Mouse (Mus musculus): ENCODE data around the gene Gm20441.

Gm20441 gene

DNA sequence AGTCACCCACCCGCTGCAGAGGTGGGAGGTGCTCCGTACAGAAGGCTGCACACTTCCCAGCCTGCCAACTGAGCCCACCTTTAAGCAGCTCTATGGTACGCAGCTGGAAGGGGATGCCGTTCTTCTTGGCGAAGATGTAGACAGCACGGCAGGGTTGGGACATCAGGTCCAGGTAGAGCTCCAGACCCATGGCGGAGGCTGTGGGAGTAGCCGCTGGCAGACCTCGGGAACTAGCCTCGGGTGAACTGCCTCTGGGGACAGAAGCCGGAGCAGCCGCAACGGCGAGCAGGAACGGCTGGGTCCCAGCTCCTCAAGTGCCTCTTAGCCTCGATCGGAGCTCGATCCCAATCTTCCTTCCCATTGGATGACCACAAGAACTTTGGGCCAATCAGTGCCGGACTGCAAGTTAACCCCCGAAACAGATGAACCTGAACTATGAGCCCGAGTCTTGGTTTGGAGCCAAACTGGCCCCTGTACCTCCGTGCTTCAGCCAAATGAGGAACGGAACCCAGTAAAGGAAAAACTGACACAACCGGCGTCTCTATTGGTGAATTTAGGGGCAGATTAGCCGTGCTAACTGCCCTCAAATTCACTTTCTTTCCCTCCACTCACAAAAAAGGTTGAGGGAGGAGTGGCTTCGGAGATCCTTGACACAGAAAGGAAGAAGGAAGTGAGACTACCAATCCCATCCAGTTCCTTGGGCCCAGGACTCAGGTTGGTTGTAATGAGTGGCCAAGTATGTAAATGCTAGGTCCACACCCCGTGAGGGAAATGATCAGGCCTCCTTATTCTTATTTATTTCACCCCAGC lies at the start of gene Gm20441, which contains the start of gene Gstt3:
Gene Gm20441 (minus strand): TSS at position 186 of the 810 bp plus-strand sequence.
Gene Gstt3 (minus strand): TSS at position 646 of the 810 bp plus-strand sequence.
- DNase-seq (ENCODE audit: low spot score in 2 of 2), result peak; percentile 79 to 89

DNA sequence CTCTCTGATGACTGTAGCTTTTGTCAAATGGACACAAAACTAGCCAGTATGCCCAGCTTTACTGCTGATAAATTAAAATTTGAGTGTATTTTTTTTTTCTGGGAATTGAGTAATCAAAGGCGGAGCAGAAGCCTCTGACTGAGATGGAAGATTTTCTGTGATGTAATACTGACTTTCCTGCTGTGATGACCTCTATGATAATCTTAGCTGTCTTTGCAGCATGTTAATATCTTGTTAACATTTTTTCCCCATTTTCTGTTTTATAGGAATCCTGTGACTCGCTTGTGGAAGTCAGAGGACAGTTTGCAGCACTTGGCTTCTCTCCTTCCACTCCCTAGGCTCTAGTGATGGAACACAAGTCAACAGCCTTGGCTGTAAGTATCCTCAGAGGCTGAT lies 49.5 kb upstream of the Gm20441 start:
- no peak for DNase-seq (ENCODE audit: low spot score in 2 of 2)

DNA sequence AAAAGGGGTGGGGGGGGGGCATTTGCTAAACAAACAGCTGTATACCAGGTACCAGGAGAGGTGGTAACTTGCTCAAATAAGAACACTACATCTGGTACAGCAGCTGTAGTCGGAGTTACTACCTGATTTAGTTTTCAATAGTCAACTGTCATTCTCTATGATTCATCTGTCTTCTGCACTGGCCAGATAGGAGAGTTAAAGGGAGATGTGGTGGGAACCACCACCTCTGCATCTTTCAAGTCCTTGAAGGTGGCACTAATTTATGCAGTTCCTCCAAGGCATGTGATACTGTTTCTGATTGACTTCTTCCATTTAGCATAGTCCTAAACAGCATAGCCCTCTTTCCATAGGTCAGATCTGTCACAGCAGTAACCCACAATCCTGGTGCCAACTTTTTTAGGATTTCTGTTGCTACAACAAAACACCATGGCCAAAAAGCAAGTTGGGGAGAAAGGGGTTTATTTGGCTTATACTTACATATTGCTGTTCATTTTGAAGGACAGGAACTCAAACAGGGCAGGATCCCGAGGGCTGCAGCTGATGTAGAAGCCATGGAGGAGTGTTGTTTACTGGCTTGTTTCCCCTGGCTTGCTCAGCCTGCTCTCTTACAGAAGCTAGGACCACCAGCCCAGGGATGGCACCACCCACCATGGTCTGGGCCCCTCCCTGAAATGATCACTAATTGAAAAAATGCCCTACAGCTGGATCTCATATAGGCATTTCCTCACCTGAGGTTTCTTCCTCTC lies 48.9 kb upstream of the Gm20441 start:
- no peak for DNase-seq (ENCODE audit: low spot score in 2 of 2)

DNA sequence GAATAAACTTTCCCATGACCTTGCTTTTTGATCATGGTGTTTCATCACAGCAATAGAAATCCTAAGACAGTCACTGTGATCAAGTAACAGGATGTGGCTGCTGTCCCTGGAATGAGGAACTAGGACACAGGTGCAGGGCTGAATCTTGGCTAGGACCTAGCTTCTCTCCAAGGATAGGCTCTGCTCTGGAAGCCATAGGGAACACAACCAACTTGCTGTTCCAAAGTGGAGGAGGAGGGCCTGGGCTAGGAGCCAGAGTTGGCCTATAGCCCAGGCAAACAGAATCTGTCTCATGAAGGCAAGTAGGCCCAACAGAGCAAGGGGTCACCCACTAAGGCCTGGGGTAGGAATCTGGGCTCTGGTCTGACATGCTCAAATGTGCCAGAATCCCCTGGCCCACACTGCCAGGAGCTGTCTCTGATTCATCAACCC lies 47.8 kb upstream of the Gm20441 start:
- DNase-seq (ENCODE audit: low spot score in 2 of 2), result peak; percentile 77 to 82

DNA sequence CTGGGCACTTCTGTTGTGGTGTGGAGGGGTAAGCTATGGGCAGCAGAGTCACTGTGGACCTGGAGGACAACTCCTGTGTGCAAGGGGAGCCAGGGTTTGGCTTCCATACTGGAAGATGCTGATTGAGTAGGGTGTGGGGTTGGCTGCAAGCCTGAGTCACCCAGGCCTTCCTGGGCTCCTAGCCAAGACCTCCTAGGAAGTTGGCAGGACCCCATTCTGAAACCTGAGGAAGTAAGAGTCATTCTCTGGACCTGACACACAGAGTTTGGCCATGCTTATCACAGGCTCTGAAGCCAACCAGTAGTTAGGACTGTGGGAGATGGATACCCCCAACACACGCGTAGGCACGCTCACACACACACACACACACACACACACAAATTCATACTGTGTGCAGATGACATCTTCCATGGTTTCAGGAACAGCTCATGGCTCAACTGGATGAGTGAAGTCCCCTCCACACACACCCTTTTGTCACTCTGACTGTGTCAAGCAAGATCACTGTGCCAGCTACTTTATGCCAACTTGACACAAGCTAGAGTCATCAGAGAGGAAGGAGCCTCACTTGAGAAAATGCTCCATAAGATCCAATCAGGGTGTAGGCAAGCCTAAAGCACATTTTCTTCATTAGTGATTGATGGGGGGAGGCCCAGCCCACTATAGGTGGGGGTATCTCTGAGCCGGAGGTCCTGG lies 47.1 kb upstream of the Gm20441 start:
- DNase-seq (ENCODE audit: low spot score in 2 of 2), result peak; percentile 27 to 58

DNA sequence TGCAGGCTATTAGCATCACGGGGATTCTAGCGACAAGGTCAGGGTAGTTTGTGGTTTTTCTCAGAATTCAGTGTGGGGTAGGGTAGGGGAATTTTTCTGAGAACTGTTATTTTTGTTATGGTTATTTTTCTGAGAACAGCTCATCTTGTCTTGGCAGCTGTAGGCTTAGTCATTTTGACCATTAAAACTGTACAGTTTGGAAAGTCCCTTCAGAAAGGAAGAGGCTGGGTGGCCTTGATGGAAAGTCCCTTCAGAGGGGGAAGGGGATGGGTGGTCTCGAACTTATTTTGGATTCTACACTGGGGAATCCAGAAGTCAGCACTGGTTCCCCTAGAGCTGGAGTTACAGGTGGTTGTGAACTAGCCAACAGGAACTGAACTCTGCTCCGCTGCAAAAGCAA lies 43.8 kb upstream of the Gm20441 start:
- no peak for DNase-seq (ENCODE audit: low spot score in 2 of 2)

DNA sequence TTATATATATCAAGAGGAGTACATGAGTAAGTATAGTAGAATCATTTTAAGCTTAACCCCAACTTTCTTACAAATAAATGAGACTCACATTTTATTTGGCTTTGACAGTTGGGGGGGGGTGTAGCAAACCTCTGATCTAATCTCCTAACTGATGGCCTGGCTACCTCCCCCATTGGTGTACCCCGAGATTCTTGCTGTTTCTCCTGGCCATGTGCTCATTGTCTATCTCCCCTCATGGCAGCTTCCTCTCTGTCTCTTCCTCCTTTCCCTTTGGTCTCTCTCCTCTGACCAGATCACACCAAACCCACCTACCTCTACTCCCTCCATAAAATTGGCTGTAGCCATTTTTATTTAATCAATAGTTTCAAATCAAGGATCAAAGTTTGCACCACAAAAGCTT lies 43.0 kb upstream of the Gm20441 start:
- no peak for DNase-seq (ENCODE audit: low spot score in 2 of 2)

DNA sequence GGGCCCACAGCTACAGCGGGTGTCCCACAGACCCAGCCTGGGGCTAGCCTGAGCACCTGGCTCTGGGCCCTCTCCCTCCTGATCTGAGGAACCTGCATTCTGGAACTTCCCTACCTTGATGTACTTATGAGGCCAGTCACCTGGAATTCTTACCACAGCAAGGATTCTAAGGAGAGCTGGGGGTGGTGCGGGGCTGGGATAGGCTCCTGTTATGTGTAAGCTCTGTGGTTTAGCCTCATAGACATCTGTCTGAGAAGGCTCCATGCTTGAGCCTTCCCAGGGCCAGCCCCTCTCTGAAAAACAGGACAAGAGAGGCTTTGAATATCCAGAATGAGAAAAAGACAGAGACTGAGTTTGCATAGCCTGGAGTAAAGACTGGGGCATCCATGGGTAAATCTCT lies 41.7 kb upstream of the Gm20441 start, which contains the start of gene Gstt4:
Gene Gstt4 (minus strand): TSS at position 101 of the 400 bp plus-strand sequence.
- no peak for DNase-seq (ENCODE audit: low spot score in 2 of 2)

DNA sequence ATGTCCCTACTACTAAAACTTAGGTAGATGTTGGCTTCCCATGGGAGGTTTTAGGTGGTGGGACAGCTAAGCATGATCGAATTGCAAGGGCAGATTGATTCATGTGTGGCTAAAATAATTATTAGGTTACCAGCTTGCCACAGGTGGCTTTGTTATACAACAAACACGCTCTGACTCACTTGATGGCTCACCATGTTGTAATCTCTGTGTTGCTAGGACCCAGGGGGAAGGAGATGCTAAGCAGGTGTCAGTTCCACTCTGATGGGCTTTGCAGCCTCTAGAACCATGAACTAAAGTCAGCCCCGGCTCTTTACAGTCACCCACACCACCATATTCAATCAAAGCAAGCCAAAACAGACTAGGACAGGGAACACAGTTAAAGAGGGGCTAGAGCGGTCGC lies 39.1 kb upstream of the Gm20441 start:
- no peak for DNase-seq (ENCODE audit: low spot score in 2 of 2)

DNA sequence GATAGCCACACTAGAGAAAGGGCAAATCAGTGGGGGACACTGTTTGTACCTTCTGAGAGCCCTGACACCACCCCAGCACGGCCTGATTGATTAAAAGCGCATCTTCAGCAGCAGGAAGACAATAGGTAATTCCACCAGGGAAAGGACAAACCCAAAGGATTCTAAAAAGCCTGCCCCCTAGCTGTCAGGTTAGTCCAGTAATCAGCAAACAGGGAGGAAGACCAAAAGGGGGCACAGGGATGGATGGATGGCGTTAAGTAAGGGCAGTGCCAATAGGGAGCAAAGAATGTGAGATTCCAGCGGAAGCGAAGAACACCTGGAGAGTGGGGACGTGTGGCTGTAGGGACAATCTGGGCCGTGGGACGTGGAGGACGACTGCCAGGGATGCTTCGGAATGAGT lies 37.9 kb upstream of the Gm20441 start:
- DNase-seq (ENCODE audit: low spot score in 2 of 2), result no peak

DNA sequence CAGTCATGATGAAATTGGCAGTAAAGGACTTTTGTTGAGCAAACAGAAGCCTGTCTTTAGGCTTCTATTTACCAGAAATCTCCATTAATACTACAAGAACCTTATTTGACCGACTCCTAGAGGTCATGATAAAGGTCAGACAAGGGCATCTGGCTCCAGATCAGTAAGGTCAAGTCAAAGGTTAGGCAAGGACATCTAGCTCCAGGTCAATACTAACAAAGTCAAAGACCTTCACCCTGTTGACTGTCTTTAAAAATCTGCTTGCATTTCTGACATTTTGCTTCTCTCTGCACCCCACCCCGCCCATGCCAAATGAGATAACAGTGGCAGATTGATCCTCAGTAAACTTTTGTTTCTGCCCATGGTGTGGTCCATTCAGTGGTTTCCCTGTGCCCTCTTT lies 23.5 kb upstream of the Gm20441 start:
- DNase-seq (ENCODE audit: low spot score in 2 of 2), result no peak

DNA sequence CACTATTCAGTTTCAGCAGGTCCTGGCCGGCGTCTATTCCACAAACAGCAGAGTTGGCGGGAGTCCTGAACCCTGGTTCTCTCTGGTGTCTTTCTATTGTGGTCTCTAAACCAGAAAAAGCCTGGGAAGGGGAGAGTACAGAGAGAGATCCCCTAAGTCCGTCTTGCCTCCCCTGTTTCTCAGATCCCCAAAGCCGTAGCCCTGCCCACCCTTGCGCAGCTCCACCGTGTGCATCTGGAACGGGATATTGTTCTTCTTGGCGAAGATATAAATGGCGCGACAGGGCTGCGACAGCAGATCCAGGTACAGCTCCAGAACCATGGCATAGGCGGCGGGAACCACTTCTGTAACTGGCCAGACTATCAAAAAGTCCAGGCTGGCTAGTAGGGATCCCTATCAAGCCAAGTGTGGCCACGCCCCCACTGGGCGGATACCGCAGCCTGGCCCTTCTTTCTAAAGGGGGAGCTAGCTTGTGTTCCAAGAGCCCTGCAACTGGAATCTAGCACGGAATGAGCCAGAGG lies 17.5 kb upstream of the Gm20441 start, which contains the start of gene Gstt1:
Gene Gstt1 (minus strand): TSS at position 409 of the 521 bp plus-strand sequence.
- DNase-seq (ENCODE audit: low spot score in 2 of 2), result peak; percentile 88 to 89

DNA sequence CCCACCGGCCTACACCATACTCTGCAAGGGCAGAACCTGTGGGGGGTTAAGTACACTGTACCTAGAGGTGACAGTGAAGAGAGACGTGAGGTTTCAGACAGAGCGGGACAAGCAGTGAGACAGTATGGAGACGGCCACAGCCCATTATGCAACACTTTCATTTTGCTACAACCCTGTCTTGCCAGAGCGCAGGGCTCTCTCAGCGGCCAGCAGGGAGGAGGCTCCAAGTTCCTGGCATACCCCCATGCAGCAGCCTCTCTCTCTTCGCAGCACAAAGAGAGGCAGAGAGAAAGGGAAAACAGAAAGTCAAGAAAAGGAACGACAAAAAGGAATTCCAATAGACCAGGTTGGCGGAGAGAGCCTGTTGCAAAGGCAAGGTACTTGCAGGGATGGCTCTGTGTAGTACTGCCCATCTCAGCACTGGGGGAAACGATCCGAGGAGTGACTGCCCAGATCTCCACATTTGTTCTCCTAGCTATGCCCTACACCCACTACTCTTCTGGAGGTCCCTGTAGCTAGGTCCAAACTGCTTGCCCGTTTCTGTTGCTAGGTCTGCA lies 16.9 kb upstream of the Gm20441 start:
- DNase-seq (ENCODE audit: low spot score in 2 of 2), result peak; percentile 73 to 79

DNA sequence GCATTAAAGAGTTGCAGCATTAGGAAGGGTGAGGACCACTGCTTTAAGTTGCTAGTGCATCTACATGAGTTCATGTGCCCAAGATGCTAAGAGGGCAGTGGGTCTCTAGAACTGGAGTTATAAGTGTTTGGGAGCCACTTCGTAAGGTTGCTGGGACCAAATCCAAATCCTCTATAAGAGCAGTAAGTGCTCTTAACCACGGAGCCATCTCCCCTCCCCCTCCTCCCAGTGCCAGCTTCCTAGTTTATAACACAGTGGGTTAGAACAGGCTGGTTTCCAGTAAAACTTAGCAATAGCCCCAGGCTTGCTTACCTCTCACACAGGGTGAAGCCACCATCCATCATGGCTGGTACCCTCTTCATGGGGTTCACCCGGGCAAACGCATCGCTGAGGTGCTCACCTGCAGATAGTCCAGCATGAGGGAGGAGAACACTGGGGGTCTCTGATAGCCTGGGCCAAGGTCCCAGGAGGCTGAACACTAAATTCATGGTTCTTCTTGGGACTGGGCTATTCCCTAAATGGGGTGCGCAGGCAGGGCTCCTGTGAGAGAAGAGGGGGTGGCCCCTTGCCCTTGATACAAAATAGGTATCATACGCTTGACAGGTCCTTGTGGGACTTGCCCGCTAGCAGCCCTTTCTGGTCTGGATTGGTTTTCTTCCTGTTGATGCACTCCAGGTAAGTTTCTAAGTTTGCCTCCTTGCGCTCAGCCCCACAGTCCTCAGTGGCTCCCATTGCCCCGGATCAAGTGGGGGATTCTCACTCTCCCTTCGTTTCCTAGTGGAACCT lies 16.2 kb upstream of the Gm20441 start:
- DNase-seq (ENCODE audit: low spot score in 2 of 2), result no peak

DNA sequence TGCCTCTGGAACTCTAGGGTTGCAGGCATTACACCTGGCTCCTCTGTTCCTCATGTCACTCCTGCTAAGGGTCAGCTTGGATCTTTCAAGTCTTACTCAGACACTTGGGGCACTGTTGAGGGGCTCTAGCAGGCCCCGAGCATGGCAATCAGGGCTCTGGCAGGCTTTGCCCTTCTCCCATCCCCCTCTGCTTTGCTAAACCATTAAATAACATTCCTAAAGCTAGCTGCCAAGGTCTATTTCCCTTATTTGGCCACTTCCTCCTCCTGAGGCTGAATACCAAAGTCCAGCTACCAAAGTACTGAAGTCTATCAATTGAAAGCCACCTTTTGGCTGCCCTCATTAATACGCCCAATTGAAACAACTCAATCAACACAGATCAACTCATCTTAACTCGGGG lies 14.1 kb upstream of the Gm20441 start:
- peak in 1 of 2 experiments; percentile 20 for DNase-seq (ENCODE audit: low spot score in 2 of 2)

DNA sequence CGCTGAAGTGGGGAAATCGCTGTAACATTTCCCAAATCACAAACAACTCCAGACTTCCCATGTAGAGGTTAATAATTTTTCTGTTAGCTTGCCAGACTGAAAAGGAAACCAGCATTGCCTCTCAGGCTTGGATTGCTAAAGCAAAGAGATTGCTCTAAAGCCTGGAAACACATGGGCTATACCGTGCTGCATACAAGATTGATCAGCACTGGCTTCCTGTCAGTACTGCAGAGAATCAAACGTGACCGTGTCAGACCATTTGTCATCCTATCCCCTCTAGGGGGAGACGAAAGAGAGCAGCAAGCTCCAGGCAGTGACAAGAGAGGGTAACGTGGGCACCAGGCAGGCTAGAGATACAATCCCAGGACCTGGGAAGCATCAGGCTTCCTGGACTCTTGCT lies 10.0 kb upstream of the Gm20441 start:
- no peak for DNase-seq (ENCODE audit: low spot score in 2 of 2)

DNA sequence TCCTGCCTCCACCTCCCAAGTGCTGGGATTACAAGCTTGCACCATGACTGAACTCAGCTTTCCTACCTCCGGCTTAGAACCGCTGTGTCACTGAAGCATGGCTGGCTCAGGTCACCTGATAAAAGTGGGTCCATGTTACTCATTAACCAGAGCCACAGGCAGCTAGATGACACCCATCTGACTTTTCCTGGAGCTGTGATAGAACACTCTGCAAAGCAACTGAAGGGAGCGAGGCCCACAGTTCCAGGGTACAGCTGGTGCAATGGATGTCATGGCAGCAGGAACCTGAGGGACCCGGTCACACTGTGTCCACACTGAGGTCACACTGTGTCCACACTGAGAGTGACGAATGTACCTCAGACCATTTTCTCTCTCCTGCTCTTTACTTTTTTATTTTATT lies 9.1 kb upstream of the Gm20441 start:
- no peak for DNase-seq (ENCODE audit: low spot score in 2 of 2)

DNA sequence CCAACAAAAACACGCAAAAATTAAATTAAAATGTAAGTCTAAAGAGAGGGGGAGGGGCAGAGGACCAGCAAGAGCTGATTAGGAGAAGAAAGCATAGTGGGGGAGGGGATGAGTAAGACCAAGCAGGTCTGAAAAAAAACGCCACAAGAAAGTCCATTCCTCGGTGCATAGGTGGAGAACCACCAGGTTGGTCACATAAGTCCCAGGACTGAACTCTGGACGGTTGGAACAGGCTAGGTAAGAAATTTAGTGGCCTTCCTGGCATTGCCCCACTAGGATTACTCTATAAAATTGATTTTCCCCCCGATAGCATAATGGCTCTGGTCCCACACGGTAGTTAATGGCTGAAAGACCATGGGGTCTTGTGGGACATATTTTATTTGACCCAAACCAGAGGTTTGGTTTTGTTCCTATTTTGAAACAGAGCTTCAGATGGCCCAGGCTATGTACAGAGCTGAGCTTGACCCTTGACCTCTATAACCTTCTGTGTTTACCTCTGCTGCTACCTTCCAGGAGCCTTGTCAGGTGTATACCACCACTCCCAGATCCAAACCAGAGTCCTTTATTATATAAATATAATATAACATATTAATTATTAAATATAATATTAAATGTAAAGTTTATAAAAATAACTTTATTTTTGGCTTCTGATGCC lies 8.5 kb upstream of the Gm20441 start:
- no peak for DNase-seq (ENCODE audit: low spot score in 2 of 2)

DNA sequence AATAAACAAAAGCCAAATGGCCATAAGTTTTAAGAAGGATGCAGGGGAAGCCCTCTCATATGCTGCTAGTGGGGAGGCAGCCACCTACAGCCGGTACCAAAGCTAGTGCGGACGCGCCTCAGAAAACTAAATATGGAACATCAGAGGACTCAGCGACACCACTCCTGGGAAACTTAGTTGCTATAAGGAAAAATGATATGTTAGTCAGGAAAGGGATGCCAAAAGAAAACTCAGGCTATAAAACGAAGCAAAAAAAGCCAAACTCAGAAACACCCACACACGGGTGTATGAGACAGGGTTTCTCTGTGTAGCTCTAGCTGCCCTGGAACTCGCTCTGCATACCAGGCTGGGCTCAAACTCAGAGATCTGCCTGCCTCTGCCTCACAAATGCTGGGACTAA lies 7.5 kb upstream of the Gm20441 start:
- DNase-seq (ENCODE audit: low spot score in 2 of 2), result no peak

DNA sequence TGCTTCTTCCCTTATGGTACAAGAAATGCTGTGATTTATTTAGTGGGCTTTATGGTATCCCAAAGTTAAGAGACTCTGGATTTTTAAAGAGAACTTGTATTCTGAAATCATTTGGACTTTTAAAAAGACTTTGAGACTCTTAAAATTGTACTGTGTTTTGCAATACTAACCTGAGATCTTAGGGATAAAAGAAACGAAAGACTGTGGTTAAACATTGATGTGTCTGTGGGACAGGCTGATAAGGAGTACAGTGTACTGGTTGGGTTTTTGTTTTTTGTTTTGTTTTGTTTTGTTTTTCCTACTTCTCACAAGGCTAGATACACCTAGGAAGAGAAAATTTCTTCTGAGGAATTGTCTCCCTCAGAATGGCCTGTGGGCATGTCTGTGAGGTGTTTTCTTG lies 4.7 kb upstream of the Gm20441 start:
- no peak for DNase-seq (ENCODE audit: low spot score in 2 of 2)
